Mouse (Mus musculus) kidney, postnatal 4 days (tissue): ENCODE measurements around the gene C8g.
A peak's percentile ranks its signal among the peaks of the same experiment; 100 is the strongest.

ENCODE experiments used
- DNase-seq, 2 experiments: peaks; one replicate each; pipeline ENCODE4 v3.0.0; 2021; ENCODE audit warnings: mixed read lengths in 2 of 2

Gene C8g

GRCm38 (mm10) chr2:25501593-25502486 is at the start of gene C8g:
Gene C8g, minus strand, starts transcription at chr2:25501719.
- DNase-seq = peak in 1 of 2 experiments; percentile 35

- peak; percentile 65 to 74 for DNase-seq
These were observed 49.7 kb upstream of the C8g start for GRCm38 (mm10) chr2:25551186-25551585.

GRCm38 (mm10) chr2:25549021-25549991 is 47.8 kb upstream of the C8g start:
- DNase-seq = no peak

- DNase-seq = peak; percentile 99 to 100
These were observed 45.4 kb upstream of the C8g start, which contains the start of gene Traf2 for GRCm38 (mm10) chr2:25546811-25547491. Gene Traf2, minus strand, starts transcription at chr2:25546940.

- no peak for DNase-seq
These were observed 44.7 kb upstream of the C8g start for GRCm38 (mm10) chr2:25545996-25546810.

GRCm38 (mm10) chr2:25541644-25542367 is 40.3 kb upstream of the C8g start:
- no peak for DNase-seq

GRCm38 (mm10) chr2:25540541-25540948 is 39.0 kb upstream of the C8g start:
- peak in 1 of 2 experiments; percentile 50 for DNase-seq

GRCm38 (mm10) chr2:25536531-25536930 is 35.0 kb upstream of the C8g start:
- DNase-seq = no peak

- no peak for DNase-seq
These were observed 33.3 kb upstream of the C8g start for GRCm38 (mm10) chr2:25534866-25535182.

GRCm38 (mm10) chr2:25534178-25534865 is 32.8 kb upstream of the C8g start:
- peak; percentile 25 to 51 for DNase-seq

- DNase-seq = no peak
These were observed 32.2 kb upstream of the C8g start for GRCm38 (mm10) chr2:25533707-25534106.

- no peak for DNase-seq
These were observed 25.2 kb upstream of the C8g start for GRCm38 (mm10) chr2:25526510-25527302.

GRCm38 (mm10) chr2:25509912-25510311 is 8.4 kb upstream of the C8g start:
- DNase-seq = no peak

GRCm38 (mm10) chr2:25506964-25507363 is 5.4 kb upstream of the C8g start:
- DNase-seq = peak; percentile 57 to 68

GRCm38 (mm10) chr2:25505860-25506259 is 4.3 kb upstream of the C8g start:
- DNase-seq = no peak

- DNase-seq = no peak
These were observed 3.5 kb upstream of the C8g start for GRCm38 (mm10) chr2:25505000-25505399.

- no peak for DNase-seq
These were observed 3.0 kb upstream of the C8g start for GRCm38 (mm10) chr2:25504538-25504937.

GRCm38 (mm10) chr2:25502726-25503125 is 1.2 kb upstream of the C8g start:
- no peak for DNase-seq

GRCm38 (mm10) chr2:25500576-25501405 is 728 bp downstream of the C8g start, which contains the start of gene Fbxw5:
Gene Fbxw5, plus strand, starts transcription at chr2:25500750.
- peak; percentile 85 to 93 for DNase-seq
